Mouse (Mus musculus) ES-Bruce4 (cell line): ENCODE measurements around the gene Dync1li1. TPM values are rescaled to one million over a fixed set of nuclear protein-coding genes. Genes with fewer than 3 reads are reported as not detected.

Experiments
- H3K27ac ChIP-seq: 2 replicates; pipeline ENCODE4 v1.5.1; 2012; ENCODE audit warnings: low read length, inconsistent platforms; ENCODE audit not compliant: insufficient read depth
- H3K27me3 ChIP-seq: 2 replicates; pipeline ENCODE4 v1.6.1; 2012; ENCODE audit warnings: mild to moderate bottlenecking, low read length, inconsistent platforms; ENCODE audit not compliant: control insufficient read depth, poor library complexity, insufficient read depth, severe bottlenecking
- H3K36me3 ChIP-seq: 2 replicates; pipeline ENCODE4 v1.6.1; 2012; ENCODE audit warnings: inconsistent platforms, mild to moderate bottlenecking, low read length, moderate library complexity; ENCODE audit not compliant: control insufficient read depth, poor library complexity, insufficient read depth, severe bottlenecking
- H3K4me1 ChIP-seq: one replicate; pipeline ENCODE4 v1.8.1; 2011; ENCODE audit warnings: low read length; ENCODE audit not compliant: control insufficient read depth, insufficient read depth
- H3K4me3 ChIP-seq: 2 replicates; pipeline ENCODE4 v1.5.1; 2011; ENCODE audit warnings: low read depth, mild to moderate bottlenecking, low read length
- H3K9ac ChIP-seq: 2 replicates; pipeline ENCODE4 v1.6.1; 2012; ENCODE audit warnings: low read depth, mild to moderate bottlenecking, inconsistent platforms; ENCODE audit not compliant: poor library complexity, severe bottlenecking
- H3K9me3 ChIP-seq: replicated peaks from 2 replicates; pipeline ENCODE4 v1.6.1; 2012; ENCODE audit warnings: mild to moderate bottlenecking, low read length, inconsistent platforms; ENCODE audit not compliant: control insufficient read depth, poor library complexity, insufficient read depth, severe bottlenecking
- CTCF ChIP-seq: IDR thresholded peaks from one replicate; pipeline ENCODE4 v1.8.1; 2011; ENCODE audit warnings: low read depth, low read length
- EP300 ChIP-seq: IDR thresholded peaks from 2 replicates; pipeline ENCODE4 v1.6.1; 2011; ENCODE audit warnings: low read depth, low read length; ENCODE audit not compliant: insufficient read depth
- POLR2A ChIP-seq: IDR thresholded peaks from one replicate; pipeline ENCODE4 v1.8.1; 2011; ENCODE audit warnings: low read length; ENCODE audit not compliant: insufficient read depth
- polyA plus RNA-seq: library from polyadenylated mRNA; stranded (reverse); fragments of >200 nt; gene quantifications from 2 replicates; pipeline ENCODE4 v1.2.4, GENCODE M21; 2011; ENCODE audit warnings: low read depth; ENCODE audit not compliant: missing spikeins, insufficient read depth, insufficient read length

Gene Dync1li1
- 73.5 and 73.8 TPM in 2 replicates for polyA plus RNA-seq

- TF ChIP-seq POLR2A (peak; percentile 68), CTCF (no peak), EP300 (no peak)
- Histone ChIP-seq H3K36me3 (peaks cover 7% of the 10 kb centered on the region), H3K4me1 (no peaks in the 10 kb centered on the region), H3K9me3 (no peaks in the 10 kb centered on the region), H3K27me3 (no peaks in the 10 kb centered on the region), H3K27ac (peak within 1 kb of the TSS; percentile 66), H3K4me3 (peak within 1 kb of the TSS; percentile 89), H3K9ac (peak within 1 kb of the TSS; percentile 87)
Measured at GRCm38 (mm10) chr9:114688252-114688952, at the start of gene Dync1li1. Dync1li1 (plus strand) TSS chr9:114688790.

DNA sequence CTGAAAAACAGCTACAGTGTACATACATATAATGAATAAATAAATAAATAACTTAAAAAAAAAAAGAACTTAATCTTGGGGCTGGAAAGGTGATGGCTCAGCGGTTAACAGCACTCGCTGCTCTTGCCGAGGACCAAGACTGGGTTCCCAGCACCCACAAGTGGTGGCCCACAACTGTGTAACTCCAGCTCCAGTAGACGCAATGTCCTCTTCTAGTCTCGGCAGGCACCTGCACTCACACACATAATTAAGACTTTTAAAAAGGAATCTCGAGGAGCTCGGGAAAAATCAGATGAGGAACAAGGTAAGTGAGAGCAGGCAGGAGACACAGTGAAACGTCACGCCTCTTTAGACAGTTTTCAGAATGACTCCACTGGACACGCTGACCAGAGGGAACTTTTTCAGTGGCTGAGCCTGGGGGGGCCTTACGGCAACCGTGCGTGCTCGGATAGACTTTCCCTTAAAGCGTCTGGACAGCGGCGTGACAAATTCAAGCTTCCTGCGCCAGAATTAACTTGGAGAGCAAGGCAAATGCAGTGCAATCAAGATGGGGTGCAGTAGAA lies 49.3 kb upstream of the Dync1li1 start:
- H3K4me1 ChIP-seq = no peaks in the 10 kb centered on the region
- H3K27ac ChIP-seq = peak overlapping the region; percentile 5; the same call in 1 of the 2 replicates
- no peak for TF ChIP-seq CTCF
- no peak for TF ChIP-seq POLR2A
- TF ChIP-seq EP300 = no peak

DNA sequence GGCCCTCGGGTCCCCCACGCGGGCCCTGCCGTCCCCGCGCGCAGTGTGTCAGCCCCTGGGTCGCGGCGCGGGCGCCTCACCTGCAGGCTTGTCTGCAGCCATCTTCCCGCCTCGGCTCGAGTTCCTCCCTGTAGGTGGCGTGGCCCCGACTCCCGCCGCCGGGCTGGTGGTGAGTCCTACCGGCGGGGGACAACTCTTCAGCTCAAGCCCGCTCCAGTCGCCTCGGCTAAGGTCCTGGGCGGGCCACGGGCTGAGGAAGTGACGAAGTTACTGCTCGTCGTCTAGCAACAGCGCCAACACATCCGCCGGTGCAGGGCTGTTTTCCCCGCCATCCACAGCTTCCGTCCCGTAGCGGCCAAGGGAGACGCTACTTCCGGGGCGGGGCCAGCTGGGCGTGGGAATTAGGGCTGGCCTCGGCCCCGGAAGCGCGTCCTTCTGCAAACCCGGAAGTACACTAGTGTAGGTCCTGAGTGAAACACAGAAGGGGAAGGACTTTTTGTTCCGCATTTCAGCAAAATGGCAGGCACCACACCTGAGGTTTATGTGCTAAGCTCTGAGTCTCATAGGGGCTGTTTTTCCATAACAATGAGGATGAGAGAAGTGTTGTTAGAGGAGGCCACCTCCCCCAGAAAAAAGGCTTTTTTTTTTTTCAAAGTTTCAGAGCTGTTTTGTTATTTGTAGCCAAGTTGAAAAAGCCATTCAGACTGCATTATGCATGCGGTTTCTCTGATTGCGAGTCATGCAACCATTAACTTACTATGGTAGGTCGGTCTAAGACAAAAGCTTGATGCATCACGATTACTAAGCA lies 48.5 kb upstream of the Dync1li1 start, which contains the start of gene Cnot10:
Cnot10 (minus strand) TSS at position 346 of the 808 bp plus-strand sequence.
- H3K27me3 ChIP-seq = no peaks in the 10 kb centered on the region
- no peaks in the 10 kb centered on the region for H3K9me3 ChIP-seq
- peak within 1 kb of the TSS; percentile 86 for H3K4me3 ChIP-seq
- TF ChIP-seq EP300 (0 out of 2 replicates have a peak, but pooled peaks have one; percentile 48), POLR2A (peak; percentile 13), CTCF (no peak)
- peak within 1 kb of the TSS; percentile 71 for H3K9ac ChIP-seq
- H3K36me3 ChIP-seq = peaks cover 4% of the 10 kb centered on the region; the same call in 1 of the 2 replicates
- no peaks in the 10 kb centered on the region for H3K4me1 ChIP-seq
- peak within 1 kb of the TSS; percentile 43 for H3K27ac ChIP-seq

More for the DNA sequence above, 49.3 kb upstream of the Dync1li1 start:
- H3K36me3 ChIP-seq = peaks cover 5% of the 10 kb centered on the region; the same call in 1 of the 2 replicates
- peak overlapping the region; percentile 71 for H3K9ac ChIP-seq
- H3K4me3 ChIP-seq = peak overlapping the region; percentile 86
- H3K27me3 ChIP-seq = no peaks in the 10 kb centered on the region
- H3K9me3 ChIP-seq = no peaks in the 10 kb centered on the region

- 0 out of 2 replicates have a peak overlapping the region, but pooled peaks have one; percentile 9 for H3K9ac ChIP-seq
- no peak for TF ChIP-seq CTCF
- no peak for TF ChIP-seq POLR2A
- no peak for TF ChIP-seq EP300
- no peaks in the 10 kb centered on the region for H3K36me3 ChIP-seq
- peak overlapping the region; percentile 60 for H3K27ac ChIP-seq
- H3K4me1 ChIP-seq = no peaks in the 10 kb centered on the region
- no peaks in the 10 kb centered on the region for H3K27me3 ChIP-seq
- H3K4me3 ChIP-seq = no peak overlapping the region
- no peaks in the 10 kb centered on the region for H3K9me3 ChIP-seq
Measured at GRCm38 (mm10) chr9:114646556-114647505, 41.8 kb upstream of the Dync1li1 start.
